Mouse (Mus musculus): Measurements from ENCODE around the gene Olfr591.
"Not testable (repeated sequence)": the region's sequence is repeated elsewhere in the genome, so short reads cannot be mapped to it uniquely, and the experiment has no call there.

Olfr591 gene

DNA sequence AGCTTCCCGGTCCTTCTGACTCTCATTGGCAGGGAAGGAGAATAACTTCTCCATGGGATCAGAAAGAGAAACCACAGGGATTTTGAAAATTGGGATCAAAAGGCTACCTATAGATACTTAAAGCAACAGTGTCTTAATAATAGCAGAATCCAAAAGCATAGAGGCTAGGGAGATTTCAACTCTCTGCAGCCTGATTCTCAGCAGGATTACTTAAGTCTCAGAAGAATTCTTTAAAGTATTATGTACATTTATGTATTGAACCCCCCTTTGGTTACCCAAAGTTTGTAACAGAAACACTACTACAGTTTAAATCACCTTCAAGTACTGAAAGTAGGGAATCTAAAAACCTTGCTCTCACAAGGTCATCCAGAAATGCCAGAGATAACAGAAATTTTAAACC is at the start of gene Olfr591:
TSS of gene Olfr591 (minus strand) at position 101 of the 400 bp plus-strand sequence.
- DNase-seq, result no peak

DNA sequence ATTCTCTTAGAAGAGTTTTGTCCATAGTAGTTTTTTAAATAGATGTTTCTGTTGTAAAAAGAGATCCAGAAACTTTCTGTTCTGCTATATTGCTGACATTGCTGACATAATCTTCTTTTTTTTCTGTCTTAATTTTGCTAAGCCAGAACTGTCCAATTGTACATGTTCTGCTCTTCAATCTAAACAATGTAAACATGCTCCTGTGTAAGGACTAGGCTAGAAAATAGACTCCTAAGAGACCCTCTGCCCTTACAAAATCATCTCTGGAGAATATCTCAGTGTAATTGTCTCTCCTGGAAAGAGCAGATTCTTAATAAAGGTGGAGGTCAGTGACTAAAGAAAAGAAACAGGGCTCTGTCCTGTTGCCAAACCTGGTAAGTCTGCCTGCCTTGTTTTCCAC is 38.6 kb upstream of the Olfr591 start, which contains the start of gene Olfr594:
TSS of gene Olfr594 (plus strand) at position 301 of the 400 bp plus-strand sequence.
- DNase-seq, result no peak

DNA sequence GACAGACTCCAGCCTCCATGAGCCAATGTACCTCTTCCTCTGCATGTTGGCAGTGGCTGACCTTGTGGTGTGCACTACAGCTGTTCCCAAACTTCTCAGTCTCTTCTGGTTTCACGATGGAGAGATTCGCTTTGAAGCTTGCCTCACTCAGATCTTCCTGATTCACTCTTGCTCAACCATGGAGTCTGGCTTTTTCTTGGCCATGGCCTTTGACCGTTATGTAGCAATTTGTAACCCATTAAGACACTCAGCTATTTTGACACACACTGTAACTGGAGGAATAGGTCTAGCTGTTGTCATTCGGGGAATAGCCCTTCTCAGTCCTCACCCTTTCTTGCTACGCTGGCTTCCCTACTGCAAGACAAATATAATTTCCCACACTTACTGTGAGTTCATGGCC is 33.9 kb upstream of the Olfr591 start:
- not testable (repeated sequence) for DNase-seq

DNA sequence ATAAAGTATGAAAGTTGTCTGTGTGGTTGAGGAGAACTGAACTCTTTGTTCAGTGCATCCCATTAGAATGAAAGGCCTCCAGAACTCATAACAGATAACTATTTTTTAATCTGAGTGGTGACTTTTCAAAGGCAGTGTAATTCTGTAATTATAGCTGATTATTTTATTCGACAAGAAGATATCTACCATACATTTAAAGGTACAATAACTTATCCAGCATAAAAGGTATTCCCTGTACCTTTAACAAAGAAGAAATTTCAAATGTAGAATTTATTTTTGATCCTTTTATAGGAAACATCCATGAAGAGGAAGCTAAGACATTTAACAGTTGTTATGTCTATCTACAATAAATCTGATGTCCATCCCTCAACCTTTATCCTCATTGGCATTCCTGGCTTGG is 33.4 kb upstream of the Olfr591 start, which contains the start of gene Olfr593:
TSS of gene Olfr593 (plus strand) at position 301 of the 400 bp plus-strand sequence.
- DNase-seq, result no peak

DNA sequence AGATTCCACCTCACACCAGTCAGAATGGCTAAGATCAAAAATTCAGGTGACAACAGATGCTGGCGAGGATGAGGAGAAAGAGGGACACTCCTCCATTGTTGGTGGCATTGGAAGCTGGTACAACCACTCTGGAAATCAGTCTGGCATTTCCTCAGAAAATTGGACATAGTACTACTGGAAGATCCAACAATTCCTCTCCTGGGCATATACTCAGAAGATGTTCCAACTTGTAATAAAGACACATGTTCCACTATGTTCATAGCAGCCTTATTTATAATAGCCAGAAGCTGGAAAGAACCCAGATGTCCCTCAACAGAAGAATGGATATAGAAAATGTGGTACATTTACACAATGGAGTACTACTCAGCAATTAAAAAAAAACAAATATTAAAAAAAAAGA is 6.4 kb upstream of the Olfr591 start, which contains the start of gene Olfr592:
TSS of gene Olfr592 (plus strand) at position 301 of the 400 bp plus-strand sequence.
- DNase-seq, result not testable (repeated sequence)

DNA sequence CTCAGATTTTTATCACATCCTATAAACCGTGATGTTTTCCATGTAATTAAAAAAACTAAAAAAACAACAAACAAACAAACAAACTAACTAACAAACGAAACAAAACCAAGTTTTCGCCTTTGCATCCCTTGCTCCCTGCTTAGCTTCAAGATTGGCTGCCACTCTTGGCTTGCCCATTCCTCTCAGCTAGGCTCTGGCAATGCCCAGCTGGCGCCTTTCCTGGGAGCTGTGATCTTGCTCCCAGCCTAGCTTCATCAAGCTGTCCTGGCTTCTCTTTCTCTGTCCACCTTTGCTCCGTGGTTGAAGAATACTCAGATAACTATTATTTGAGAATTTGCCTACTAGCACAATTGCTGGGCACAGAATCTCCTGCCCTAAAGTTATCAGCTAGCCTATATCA is 8.4 kb downstream of the Olfr591 start:
- DNase-seq, result no peak

DNA sequence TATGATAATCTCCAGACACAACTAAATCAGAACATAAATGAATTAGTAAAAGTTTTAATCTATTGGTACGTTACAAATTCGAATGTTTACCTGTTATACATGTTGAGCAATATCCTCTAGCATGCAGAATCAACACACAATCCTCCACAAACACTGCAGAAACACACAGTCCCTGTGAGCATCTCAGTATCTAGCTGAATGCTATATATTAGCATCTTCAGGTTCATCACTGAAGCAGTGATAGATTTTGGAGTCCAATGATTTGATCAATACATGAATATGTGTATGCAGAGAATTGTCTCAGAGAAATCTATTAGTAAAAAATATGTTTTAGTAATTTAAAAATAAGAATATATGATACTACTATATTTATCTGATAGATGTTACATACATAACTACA is 21.9 kb downstream of the Olfr591 start, which contains the start of gene Olfr589:
TSS of gene Olfr589 (minus strand) at position 101 of the 400 bp plus-strand sequence.
- DNase-seq, result no peak

DNA sequence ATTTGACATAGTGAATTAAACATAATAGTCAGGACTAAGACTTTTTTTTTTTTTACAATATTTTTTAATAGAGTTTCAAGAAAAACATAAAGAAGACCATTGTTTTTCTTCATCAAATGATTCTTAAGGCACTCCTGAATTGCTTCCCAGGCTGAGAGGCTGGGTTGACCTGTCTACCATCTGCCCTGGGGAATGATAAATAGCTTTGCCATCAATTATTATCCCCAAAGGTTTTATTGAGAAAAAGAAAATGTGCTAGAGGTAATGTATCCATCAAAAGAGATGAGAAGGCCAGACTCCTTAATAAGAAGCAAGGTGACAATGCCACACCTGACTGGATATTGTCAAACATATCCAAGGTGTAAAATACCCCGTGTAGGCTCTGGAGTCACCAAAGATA is 37.6 kb downstream of the Olfr591 start, which contains the start of gene Olfr588-ps1:
TSS of gene Olfr588-ps1 (plus strand) at position 301 of the 400 bp plus-strand sequence.
- DNase-seq, result no peak

DNA sequence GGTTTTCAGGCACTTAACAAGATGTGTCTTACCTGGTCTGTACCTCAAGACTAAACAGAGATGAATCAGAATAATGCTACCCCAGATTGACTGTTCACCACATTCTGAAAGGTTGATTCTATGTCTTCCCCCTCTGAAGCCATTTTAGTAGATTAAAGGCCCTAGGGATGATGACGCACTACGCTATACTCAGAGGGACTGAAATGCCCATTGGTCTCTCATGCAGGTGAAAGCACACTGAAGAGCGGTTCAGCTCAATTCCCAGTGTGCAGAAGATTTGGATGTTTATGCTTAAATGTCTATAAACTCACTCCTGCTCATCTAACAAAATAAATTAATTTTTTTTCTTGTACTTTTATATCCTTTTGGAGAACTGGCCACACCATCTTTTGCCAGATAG is 52.6 kb downstream of the Olfr591 start, which contains the start of gene Olfr586:
TSS of gene Olfr586 (minus strand) at position 101 of the 400 bp plus-strand sequence.
- no peak for DNase-seq

DNA sequence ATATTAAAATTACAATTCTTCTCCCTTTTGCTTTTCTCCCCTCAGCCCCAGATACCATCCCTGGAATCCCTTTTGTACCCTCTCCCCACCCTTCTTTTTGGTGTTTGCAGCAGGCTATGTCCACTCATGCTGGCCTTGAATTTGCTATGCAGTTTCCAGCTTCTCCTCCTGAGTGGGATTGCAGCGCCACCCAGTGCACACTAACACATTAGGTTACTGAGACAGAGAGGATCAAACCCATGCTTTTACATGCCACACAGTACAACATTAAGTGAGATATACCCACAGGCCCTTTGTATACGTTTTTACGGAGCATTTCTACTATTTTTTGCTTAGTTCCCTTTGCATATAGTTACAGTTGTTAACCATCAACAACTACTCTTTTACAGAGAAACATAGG is 58.7 kb downstream of the Olfr591 start:
- no peak for DNase-seq

Data from cerebellum, adult 11 months (tissue).